Mouse (Mus musculus): ENCODE measurements around the gene Gjb2.

Gjb2 gene

GRCm38 (mm10) chr14:57060052-57060451 lies 44.5 kb downstream of the Gjb2 start:
- peak; percentile 6 for DNase-seq

- no peak for DNase-seq
Observed at GRCm38 (mm10) chr14:57057563-57058321, 46.8 kb downstream of the Gjb2 start, which contains the start of gene Gja3. Gja3 (minus strand) TSS chr14:57058100.

- DNase-seq = no peak
Observed at GRCm38 (mm10) chr14:57057204-57057562, 47.3 kb downstream of the Gjb2 start.

- DNase-seq = no peak
Observed at GRCm38 (mm10) chr14:57052713-57053112, 51.8 kb downstream of the Gjb2 start.
